Mouse (Mus musculus): ENCODE data around the gene Nupl2. TPM values are rescaled to one million over a fixed set of nuclear protein-coding genes. Genes with fewer than 3 reads are reported as not detected.

Nupl2 gene
- 7.9 TPM for polyA plus RNA-seq (2012; fragmentation: generic; extraction: Trizol)
- long read RNA-seq, experiment 1, transcript Nupl2-201 (7 exons, 2,914 nt), result major isoform, 9 of 9 reads
- long read RNA-seq, experiment 1, partial matches to known transcripts, result 0 of 9 reads
- long read RNA-seq, experiment 1, other reads (novel, unspliced or antisense), result 0 of 9 reads
- long read RNA-seq, experiment 2, transcript Nupl2-201 (7 exons, 2,914 nt), result major isoform, 87 of 92 reads
- long read RNA-seq, experiment 2, partial matches to known transcripts, result 1 of 92 reads
- long read RNA-seq, experiment 2, other reads (novel, unspliced or antisense), result 1 of 92 reads

- H3K36me3 ChIP-seq (ENCODE audit: control insufficient read depth, insufficient read depth), result peaks cover 21% of the 10 kb centered on the region
- TF ChIP-seq MYOD1 (IDR thresholded peaks at IDR 0.05; ENCODE audit: control insufficient read depth, insufficient read length, low read depth) (no peak), MYOG (IDR thresholded peaks at IDR 0.05; ENCODE audit: control insufficient read depth, extremely low read depth, insufficient read length) (no peak), CTCF (IDR thresholded peaks at IDR 0.05; ENCODE audit: control insufficient read depth, insufficient read depth, insufficient read length) (no peak), MAX (IDR thresholded peaks at IDR 0.05) (peak; percentile 18)
- H3K4me3 ChIP-seq (ENCODE audit: insufficient read depth, poor library complexity, severe bottlenecking), result peak within 1 kb of the TSS; percentile 71
- peak within 1 kb of the TSS; percentile 99 for H3ac ChIP-seq (ENCODE audit: control insufficient read depth, insufficient read length, low read depth)
- no peaks in the 10 kb centered on the region for H3K27me3 ChIP-seq (ENCODE audit: control insufficient read depth, insufficient read depth, insufficient read length)
- peaks cover 12% of the 10 kb centered on the region for H3K79me2 ChIP-seq (ENCODE audit: control insufficient read depth, insufficient read depth)
- no peaks in the 10 kb centered on the region for H3K79me3 ChIP-seq (ENCODE audit: low read depth)
These were observed at the start of gene Nupl2 for GRCm38 (mm10) chr5:24164789-24165445. Gene Nupl2 (plus strand): TSS chr5:24164963.

- no peak overlapping the region for H3K4me3 ChIP-seq (ENCODE audit: insufficient read depth, poor library complexity, severe bottlenecking)
- no peaks in the 10 kb centered on the region for H3K27me3 ChIP-seq (ENCODE audit: control insufficient read depth, insufficient read depth, insufficient read length)
- H3K36me3 ChIP-seq (ENCODE audit: control insufficient read depth, insufficient read depth), result no peaks in the 10 kb centered on the region
- no peak for TF ChIP-seq USF1 (IDR thresholded peaks at IDR 0.05; ENCODE audit: low read depth)
- TF ChIP-seq MYOG (IDR thresholded peaks at IDR 0.05; ENCODE audit: control insufficient read depth, extremely low read depth, insufficient read length), result no peak
- TF ChIP-seq MAX (IDR thresholded peaks at IDR 0.05), result no peak
- TF ChIP-seq MYOD1 (IDR thresholded peaks at IDR 0.05; ENCODE audit: control insufficient read depth, insufficient read length, low read depth), result no peak
- no peak for TF ChIP-seq FOSL1 (IDR thresholded peaks at IDR 0.05; ENCODE audit: insufficient read depth, low read length, poor library complexity, severe bottlenecking)
- no peak for TF ChIP-seq CEBPB (IDR thresholded peaks at IDR 0.05; ENCODE audit: low read depth)
- no peak for TF ChIP-seq CTCF (IDR thresholded peaks at IDR 0.05; ENCODE audit: control insufficient read depth, insufficient read depth, insufficient read length)
- no peaks in the 10 kb centered on the region for H3K79me3 ChIP-seq (ENCODE audit: low read depth)
- no peak overlapping the region for H3ac ChIP-seq (ENCODE audit: control insufficient read depth, insufficient read length, low read depth)
- H3K79me2 ChIP-seq (ENCODE audit: control insufficient read depth, insufficient read depth), result no peaks in the 10 kb centered on the region
These were observed 42.5 kb upstream of the Nupl2 start for GRCm38 (mm10) chr5:24122221-24122620.

GRCm38 (mm10) chr5:24124175-24124574 lies 40.6 kb upstream of the Nupl2 start:
- H3K36me3 ChIP-seq (ENCODE audit: control insufficient read depth, insufficient read depth), result no peaks in the 10 kb centered on the region
- no peaks in the 10 kb centered on the region for H3K79me2 ChIP-seq (ENCODE audit: control insufficient read depth, insufficient read depth)
- TF ChIP-seq CTCF (IDR thresholded peaks at IDR 0.05; ENCODE audit: control insufficient read depth, insufficient read depth, insufficient read length) (no peak), MYOG (IDR thresholded peaks at IDR 0.05; ENCODE audit: control insufficient read depth, extremely low read depth, insufficient read length) (no peak), MAX (IDR thresholded peaks at IDR 0.05) (no peak), USF1 (IDR thresholded peaks at IDR 0.05; ENCODE audit: low read depth) (no peak), FOSL1 (IDR thresholded peaks at IDR 0.05; ENCODE audit: insufficient read depth, low read length, poor library complexity, severe bottlenecking) (no peak), MYOD1 (IDR thresholded peaks at IDR 0.05; ENCODE audit: control insufficient read depth, insufficient read length, low read depth) (no peak), CEBPB (IDR thresholded peaks at IDR 0.05; ENCODE audit: low read depth) (no peak)
- H3K27me3 ChIP-seq (ENCODE audit: control insufficient read depth, insufficient read depth, insufficient read length), result no peaks in the 10 kb centered on the region
- H3K79me3 ChIP-seq (ENCODE audit: low read depth), result no peaks in the 10 kb centered on the region
- H3K4me3 ChIP-seq (ENCODE audit: insufficient read depth, poor library complexity, severe bottlenecking), result no peak overlapping the region
- H3ac ChIP-seq (ENCODE audit: control insufficient read depth, insufficient read length, low read depth), result no peak overlapping the region

GRCm38 (mm10) chr5:24124579-24125276 lies 40.0 kb upstream of the Nupl2 start:
- Histone ChIP-seq H3K36me3 (ENCODE audit: control insufficient read depth, insufficient read depth) (no peaks in the 10 kb centered on the region), H3K4me3 (ENCODE audit: insufficient read depth, poor library complexity, severe bottlenecking) (no peak overlapping the region), H3K79me3 (ENCODE audit: low read depth) (no peaks in the 10 kb centered on the region), H3K79me2 (ENCODE audit: control insufficient read depth, insufficient read depth) (no peaks in the 10 kb centered on the region), H3K27me3 (ENCODE audit: control insufficient read depth, insufficient read depth, insufficient read length) (no peaks in the 10 kb centered on the region), H3ac (ENCODE audit: control insufficient read depth, insufficient read length, low read depth) (no peak overlapping the region)
- TF ChIP-seq CTCF (IDR thresholded peaks at IDR 0.05; ENCODE audit: control insufficient read depth, insufficient read depth, insufficient read length) (no peak), FOSL1 (IDR thresholded peaks at IDR 0.05; ENCODE audit: insufficient read depth, low read length, poor library complexity, severe bottlenecking) (no peak), MAX (IDR thresholded peaks at IDR 0.05) (no peak), USF1 (IDR thresholded peaks at IDR 0.05; ENCODE audit: low read depth) (no peak), CEBPB (IDR thresholded peaks at IDR 0.05; ENCODE audit: low read depth) (no peak), MYOD1 (IDR thresholded peaks at IDR 0.05; ENCODE audit: control insufficient read depth, insufficient read length, low read depth) (no peak), MYOG (IDR thresholded peaks at IDR 0.05; ENCODE audit: control insufficient read depth, extremely low read depth, insufficient read length) (no peak)

GRCm38 (mm10) chr5:24125910-24126636 lies 38.7 kb upstream of the Nupl2 start:
- TF ChIP-seq CEBPB (IDR thresholded peaks at IDR 0.05; ENCODE audit: low read depth), result no peak
- TF ChIP-seq CTCF (IDR thresholded peaks at IDR 0.05; ENCODE audit: control insufficient read depth, insufficient read depth, insufficient read length), result no peak
- no peak for TF ChIP-seq FOSL1 (IDR thresholded peaks at IDR 0.05; ENCODE audit: insufficient read depth, low read length, poor library complexity, severe bottlenecking)
- TF ChIP-seq MAX (IDR thresholded peaks at IDR 0.05), result no peak
- no peak for TF ChIP-seq USF1 (IDR thresholded peaks at IDR 0.05; ENCODE audit: low read depth)
- no peak for TF ChIP-seq MYOG (IDR thresholded peaks at IDR 0.05; ENCODE audit: control insufficient read depth, extremely low read depth, insufficient read length)
- TF ChIP-seq MYOD1 (IDR thresholded peaks at IDR 0.05; ENCODE audit: control insufficient read depth, insufficient read length, low read depth), result no peak
- no peak overlapping the region for H3K4me3 ChIP-seq (ENCODE audit: insufficient read depth, poor library complexity, severe bottlenecking)
- no peaks in the 10 kb centered on the region for H3K79me3 ChIP-seq (ENCODE audit: low read depth)

More at GRCm38 (mm10) chr5:24125910-24126636, 38.7 kb upstream of the Nupl2 start:
- Histone ChIP-seq H3K27me3 (ENCODE audit: control insufficient read depth, insufficient read depth, insufficient read length) (no peaks in the 10 kb centered on the region), H3K36me3 (ENCODE audit: control insufficient read depth, insufficient read depth) (no peaks in the 10 kb centered on the region), H3K79me2 (ENCODE audit: control insufficient read depth, insufficient read depth) (no peaks in the 10 kb centered on the region), H3ac (ENCODE audit: control insufficient read depth, insufficient read length, low read depth) (no peak overlapping the region)
